Mouse (Mus musculus) E14TG2a.4 (cell line): ENCODE measurements at regions not wholly inside any gene's neighbourhood (a gene's known extent, or its start where the extent isn't known, plus 50 kb on each side); places are given as distances from the start of the nearest gene placed in this dataset.
"Not testable (repeated sequence)": the region's sequence is repeated elsewhere in the genome, so short reads cannot be mapped to it uniquely, and the experiment has no call there.

Experiments
- H3K27me3 ChIP-seq: 2 replicates; pipeline ENCODE4 v1.6.1; 2014; ENCODE audit warnings: low read length, control low read depth; ENCODE audit not compliant: insufficient read depth
- H3K36me3 ChIP-seq: 2 replicates; pipeline ENCODE4 v1.6.1; 2014; ENCODE audit warnings: low read length, control low read depth; ENCODE audit not compliant: insufficient read depth
- H3K4me1 ChIP-seq: replicated peaks from 2 replicates; pipeline ENCODE4 v1.6.1; 2014; ENCODE audit warnings: low read depth, low read length, control low read depth
- H3K4me3 ChIP-seq: replicated peaks from 2 replicates; pipeline ENCODE4 v1.5.1; 2014; ENCODE audit warnings: mild to moderate bottlenecking, low read length
- H3K9me3 ChIP-seq: 2 replicates; pipeline ENCODE4 v1.6.1; 2014; ENCODE audit warnings: low read length, control low read depth
- CTCF ChIP-seq: conservative IDR thresholded peaks from 2 replicates; pipeline ENCODE4 v1.5.1; 2014; ENCODE audit warnings: low read length
- NANOG ChIP-seq: IDR thresholded peaks from 2 replicates; pipeline ENCODE4 v1.6.1; 2014; ENCODE audit warnings: borderline replicate concordance, low read length, mixed read lengths
- POU5F1 ChIP-seq: IDR thresholded peaks from 2 replicates; pipeline ENCODE4 v1.6.1; 2014; ENCODE audit warnings: low read length, borderline replicate concordance

DNA sequence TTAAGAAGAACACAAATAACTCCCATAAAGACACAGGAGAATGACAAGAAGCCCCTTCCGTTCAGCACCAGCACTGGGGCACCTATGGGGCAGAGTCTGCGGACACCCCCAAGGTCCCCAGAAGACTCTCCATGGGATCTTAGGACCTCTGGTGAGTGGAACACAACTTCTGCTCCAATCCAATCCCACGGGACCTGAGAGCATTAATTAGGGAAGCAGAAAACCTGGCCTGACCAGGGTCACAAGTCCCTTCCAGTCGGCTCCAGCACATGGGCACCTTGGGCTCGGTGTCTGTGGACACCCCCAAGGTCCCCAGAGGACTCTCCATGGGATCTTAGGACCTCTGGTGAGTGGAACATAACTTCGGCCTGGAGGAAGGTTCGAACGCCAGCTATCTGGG, 59.0 kb upstream of the Btbd35f25 start:
- peaks cover 75% of the 10 kb centered on the region for H3K9me3 ChIP-seq
- not testable (repeated sequence) for H3K4me1 ChIP-seq, H3K36me3 ChIP-seq, H3K27me3 ChIP-seq, H3K4me3 ChIP-seq

DNA sequence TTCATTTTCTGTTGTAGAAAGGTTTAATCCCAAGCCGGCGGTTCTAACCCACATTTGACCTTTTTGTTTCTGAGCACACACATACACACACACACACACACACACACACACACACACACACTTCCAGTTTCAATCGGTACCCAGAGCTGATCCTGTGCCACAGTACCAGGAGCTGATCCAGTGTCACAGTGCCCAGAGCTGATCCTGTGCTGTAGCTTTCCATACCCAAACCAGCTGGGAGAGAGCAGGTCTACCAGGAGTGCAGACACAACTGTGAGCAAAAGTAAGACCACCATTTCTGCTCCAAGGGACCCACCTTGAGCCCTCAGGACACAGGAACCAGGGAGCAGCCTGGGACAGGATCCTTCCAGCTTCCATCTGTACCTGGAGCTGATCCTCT, 58.3 kb upstream of the Btbd35f25 start:
- peaks cover 75% of the 10 kb centered on the region for H3K9me3 ChIP-seq
- no peak overlapping the region for H3K4me3 ChIP-seq
- H3K4me1 ChIP-seq = no peaks in the 10 kb centered on the region
- H3K27me3 ChIP-seq = no peaks in the 10 kb centered on the region
- H3K36me3 ChIP-seq = no peaks in the 10 kb centered on the region
- TF ChIP-seq CTCF (no peak), POU5F1 (no peak), NANOG (no peak)
